ENCODE assay signal across 27 mouse cellular contexts in genomic region chr15:60898187-60898965, GRCm38 (mm10). TPM values are rescaled to one million over a fixed set of nuclear protein-coding genes. Genes with fewer than 3 reads are reported as not detected.
DNase-seq lines count a peak whose midpoint lies in the region; ATAC-seq and TF ChIP-seq lines count a peak whose summit lies in the region.
"Had no signal": no experiment of that assay in that cellular context is flagged by ENCODE, and none has a peak within 500 bp of the region (broad histone marks: within the 10 kb centered on the region; RNA-seq: fewer than 3 reads in every experiment).

No protein-coding gene starts in this region.

- H3K9ac ChIP-seq in forebrain, embryonic 14.5 days (ENCODE audit: low read length): no peak overlapping the region
- H3K9ac ChIP-seq in hindbrain, embryonic 12.5 days: no peak overlapping the region
- H3K9ac ChIP-seq in hindbrain, postnatal 0 days (replicated peaks; ENCODE audit: low read length): no peak overlapping the region
- H3K9ac ChIP-seq in midbrain, embryonic 15.5 days: no peak overlapping the region
- H3K9ac ChIP-seq in midbrain, embryonic 16.5 days (ENCODE audit: low read depth, low read length): no peak overlapping the region
- H3K9ac ChIP-seq in hindbrain, embryonic 15.5 days: no peak overlapping the region
- H3K9ac ChIP-seq: embryonic facial prominence, embryonic 12.5 days had no signal

- no peak overlapping the region for H3K4me2 ChIP-seq in forebrain, embryonic 14.5 days (ENCODE audit: low read length)
- H3K4me2 ChIP-seq in hindbrain, embryonic 12.5 days (replicated peaks): no peak overlapping the region
- H3K4me2 ChIP-seq in hindbrain, postnatal 0 days (ENCODE audit: low read depth, low read length): no peak overlapping the region
- H3K4me2 ChIP-seq in midbrain, embryonic 15.5 days: no peak overlapping the region
- no peak overlapping the region for H3K4me2 ChIP-seq in midbrain, embryonic 16.5 days (ENCODE audit: low read length)
- no peak overlapping the region for H3K4me2 ChIP-seq in hindbrain, embryonic 15.5 days
- H3K4me2 ChIP-seq: embryonic facial prominence, embryonic 12.5 days had no signal

- DNase-seq in forebrain, embryonic 14.5 days (ENCODE audit: low spot score): peak; percentile 37
- DNase-seq in forebrain, embryonic 10.5 days (ENCODE audit: extremely low spot score, low spot score): no peak
- DNase-seq in hindbrain, postnatal 0 days (ENCODE audit: low spot score): no peak
- DNase-seq in testis, postnatal 14 days (ENCODE audit: low spot score): no peak
- DNase-seq: adrenal gland, adult 8-10 months; adrenal gland, postnatal 36 days; B cell, adult 2 months; cerebellum, adult 11-12 months; cerebellum, adult 9-10 months; cerebellum, postnatal 25 days; gastrocnemius, postnatal 36 days; heart, adult 11 months; heart, postnatal 10 days; heart, postnatal 4 days had no signal

- no peaks in the 10 kb centered on the region for H3K27me3 ChIP-seq in forebrain, embryonic 14.5 days (replicated peaks; ENCODE audit: control insufficient read depth, insufficient read depth, low read length)
- H3K27me3 ChIP-seq in forebrain, embryonic 10.5 days (ENCODE audit: poor library complexity, severe bottlenecking): no peaks in the 10 kb centered on the region
- no peaks in the 10 kb centered on the region for H3K27me3 ChIP-seq in hindbrain, embryonic 12.5 days
- H3K27me3 ChIP-seq in hindbrain, postnatal 0 days (ENCODE audit: insufficient read depth, low read length): no peaks in the 10 kb centered on the region
- H3K27me3 ChIP-seq in midbrain, embryonic 15.5 days (replicated peaks): no peaks in the 10 kb centered on the region
- no peaks in the 10 kb centered on the region for H3K27me3 ChIP-seq in midbrain, embryonic 16.5 days (ENCODE audit: control insufficient read depth, insufficient read depth, low read depth, low read length)
- no peaks in the 10 kb centered on the region for H3K27me3 ChIP-seq in hindbrain, embryonic 15.5 days
- H3K27me3 ChIP-seq: embryonic facial prominence, embryonic 12.5 days had no signal

- H3K4me1 ChIP-seq in forebrain, embryonic 14.5 days (ENCODE audit: control insufficient read depth, insufficient read depth, low read length): no peaks in the 10 kb centered on the region
- H3K4me1 ChIP-seq in forebrain, embryonic 10.5 days: no peaks in the 10 kb centered on the region
- H3K4me1 ChIP-seq in hindbrain, embryonic 12.5 days: no peaks in the 10 kb centered on the region
- H3K4me1 ChIP-seq in hindbrain, postnatal 0 days (ENCODE audit: insufficient read depth, low read length): no peaks in the 10 kb centered on the region
- 0 out of 2 replicates have a peak, but pooled peaks cover 3% of the 10 kb centered on the region for H3K4me1 ChIP-seq in midbrain, embryonic 15.5 days
- no peaks in the 10 kb centered on the region for H3K4me1 ChIP-seq in midbrain, embryonic 16.5 days (ENCODE audit: control insufficient read depth, insufficient read depth, low read length)
- H3K4me1 ChIP-seq in hindbrain, embryonic 15.5 days (replicated peaks): 0 out of 2 replicates have a peak, but pooled peaks cover 5% of the 10 kb centered on the region
- H3K4me1 ChIP-seq: embryonic facial prominence, embryonic 12.5 days; heart, embryonic 10.5 days had no signal

- TF ChIP-seq CTCF in hindbrain, postnatal 0 days (IDR thresholded peaks at IDR 0.05; ENCODE audit: low read depth): no peak

- ATAC-seq in forebrain, embryonic 14.5 days: peak; percentile 40; the same call in 1 of the 2 replicates
- ATAC-seq in hindbrain, embryonic 12.5 days (ENCODE audit: low FRiP score): peak; percentile 60; the same call in 1 of the 2 replicates
- ATAC-seq in hindbrain, postnatal 0 days: no peak; the same call in 1 of the 2 replicates
- 0 out of 2 replicates have a peak, but pooled peaks have one; percentile 52 for ATAC-seq in midbrain, embryonic 15.5 days (replicated peaks)
- ATAC-seq in midbrain, embryonic 16.5 days: no peak
- peak; percentile 51; the same call in 1 of the 2 replicates for ATAC-seq in hindbrain, embryonic 15.5 days (ENCODE audit: low FRiP score, low read depth)
- ATAC-seq: CD4-positive, CD25-positive, alpha-beta regulatory T cell, adult 4 months; inflammation-experienced regulatory T-cells, adult 6 months; intestine, postnatal 0 days had no signal

- H3K27ac ChIP-seq in forebrain, embryonic 14.5 days (ENCODE audit: low read depth, low read length): no peak overlapping the region
- H3K27ac ChIP-seq in forebrain, embryonic 10.5 days: no peak overlapping the region
- H3K27ac ChIP-seq in hindbrain, embryonic 12.5 days: no peak overlapping the region
- no peak overlapping the region for H3K27ac ChIP-seq in hindbrain, postnatal 0 days
- no peak overlapping the region for H3K27ac ChIP-seq in midbrain, embryonic 15.5 days
- H3K27ac ChIP-seq in midbrain, embryonic 16.5 days (ENCODE audit: low read length): no peak overlapping the region
- no peak overlapping the region for H3K27ac ChIP-seq in hindbrain, embryonic 15.5 days (replicated peaks)
- H3K27ac ChIP-seq: embryonic facial prominence, embryonic 12.5 days; heart, embryonic 10.5 days had no signal

- WGBS in forebrain, embryonic 14.5 days: 48% methylated on average over 6 of the region's 6 CpGs
- 78% methylated on average over 6 of the region's 6 CpGs for WGBS in forebrain, embryonic 10.5 days
- WGBS in hindbrain, embryonic 12.5 days: 54% methylated on average over 6 of the region's 6 CpGs
- WGBS in hindbrain, postnatal 0 days: 45% methylated on average over 6 of the region's 6 CpGs
- WGBS in midbrain, embryonic 15.5 days: 44% methylated on average over 6 of the region's 6 CpGs
- 46% methylated on average over 6 of the region's 6 CpGs for WGBS in midbrain, embryonic 16.5 days
- WGBS in hindbrain, embryonic 15.5 days: 45% methylated on average over 6 of the region's 6 CpGs

- no peak overlapping the region for H3K4me3 ChIP-seq in forebrain, embryonic 14.5 days (ENCODE audit: low read depth, low read length)
- H3K4me3 ChIP-seq in forebrain, embryonic 10.5 days: no peak overlapping the region
- H3K4me3 ChIP-seq in hindbrain, embryonic 12.5 days: no peak overlapping the region
- no peak overlapping the region for H3K4me3 ChIP-seq in hindbrain, postnatal 0 days (ENCODE audit: low read length)
- H3K4me3 ChIP-seq in midbrain, embryonic 15.5 days: no peak overlapping the region
- no peak overlapping the region for H3K4me3 ChIP-seq in midbrain, embryonic 16.5 days (ENCODE audit: low read depth, low read length)
- H3K4me3 ChIP-seq in hindbrain, embryonic 15.5 days: no peak overlapping the region
- H3K4me3 ChIP-seq: embryonic facial prominence, embryonic 12.5 days; heart, embryonic 10.5 days had no signal

- H3K36me3 ChIP-seq in forebrain, embryonic 14.5 days (ENCODE audit: control insufficient read depth, insufficient read depth, low read length): no peaks in the 10 kb centered on the region
- H3K36me3 ChIP-seq in forebrain, embryonic 10.5 days (replicated peaks): no peaks in the 10 kb centered on the region
- H3K36me3 ChIP-seq in hindbrain, embryonic 12.5 days: no peaks in the 10 kb centered on the region
- H3K36me3 ChIP-seq in hindbrain, postnatal 0 days (ENCODE audit: insufficient read depth, low read length): no peaks in the 10 kb centered on the region
- no peaks in the 10 kb centered on the region for H3K36me3 ChIP-seq in midbrain, embryonic 15.5 days (replicated peaks)
- H3K36me3 ChIP-seq in midbrain, embryonic 16.5 days (ENCODE audit: control insufficient read depth, insufficient read depth, low read length): no peaks in the 10 kb centered on the region
- H3K36me3 ChIP-seq in hindbrain, embryonic 15.5 days: no peaks in the 10 kb centered on the region
- H3K36me3 ChIP-seq: embryonic facial prominence, embryonic 12.5 days; G1E; heart, embryonic 10.5 days had no signal

- H3K9me3 ChIP-seq in forebrain, embryonic 14.5 days (replicated peaks; ENCODE audit: control insufficient read depth, low read length): no peaks in the 10 kb centered on the region
- no peaks in the 10 kb centered on the region for H3K9me3 ChIP-seq in forebrain, embryonic 10.5 days
- no peaks in the 10 kb centered on the region for H3K9me3 ChIP-seq in hindbrain, embryonic 12.5 days (replicated peaks)
- H3K9me3 ChIP-seq in hindbrain, postnatal 0 days (ENCODE audit: low read length): no peaks in the 10 kb centered on the region
- no peaks in the 10 kb centered on the region for H3K9me3 ChIP-seq in midbrain, embryonic 15.5 days
- H3K9me3 ChIP-seq in midbrain, embryonic 16.5 days (replicated peaks; ENCODE audit: control insufficient read depth, low read length, poor library complexity, severe bottlenecking): no peaks in the 10 kb centered on the region
- no peaks in the 10 kb centered on the region for H3K9me3 ChIP-seq in hindbrain, embryonic 15.5 days
- H3K9me3 ChIP-seq: embryonic facial prominence, embryonic 12.5 days; G1E; heart, embryonic 10.5 days had no signal

RNA-seq across cellular contexts. Expression of gene A1bg, which starts 24.4 kb away (rescaled TPM):
- polyA plus RNA-seq in forebrain, embryonic 14.5 days (2014; fragmentation: Nextera tagmentation; extraction: Ambion mirVana): not detected in 2 replicates
- polyA plus RNA-seq in forebrain, embryonic 10.5 days (2016; fragmentation: Nextera tagmentation; extraction: Ambion mirVana): not detected in 2 replicates
- polyA plus RNA-seq in hindbrain, embryonic 12.5 days (2016; fragmentation: Nextera tagmentation; extraction: Ambion mirVana): 0.17 TPM in 1 of 2 replicates, not detected in the other
- not detected in 2 replicates for total RNA-seq in hindbrain, postnatal 0 days (2014; rRNA removed)
- polyA plus RNA-seq in hindbrain, postnatal 0 days (2015; fragmentation: Nextera tagmentation; extraction: Ambion mirVana): not detected in 2 replicates
- not detected in 2 replicates for polyA plus RNA-seq in midbrain, embryonic 15.5 days (2015; fragmentation: Nextera tagmentation; extraction: Ambion mirVana)
- polyA plus RNA-seq in midbrain, embryonic 16.5 days (2015; fragmentation: Nextera tagmentation; extraction: Ambion mirVana): not detected in 2 replicates
- not detected in 2 replicates for polyA plus RNA-seq in hindbrain, embryonic 15.5 days (2015; fragmentation: Nextera tagmentation; extraction: Ambion mirVana)
- total RNA-seq: adrenal gland, postnatal 36 days; G1E; gastrocnemius, adult 8-10 months; gastrocnemius, postnatal 36 days; heart, postnatal 10 days; heart, postnatal 4 days had no signal
- polyA plus RNA-seq: CD4-positive, CD25-positive, alpha-beta regulatory T cell, adult 4 months; cortical plate, adult 2 months; embryonic facial prominence, embryonic 12.5 days; G1E; heart, embryonic 10.5 days; heart, embryonic 14.5 days; inflammation-experienced regulatory T-cells, adult 6 months; intestine, postnatal 0 days had no signal

RNA-seq across cellular contexts. Expression of gene Fam84b, which starts 44.8 kb away (rescaled TPM):
- 11.8 and 14.4 TPM in 2 replicates for polyA plus RNA-seq in forebrain, embryonic 14.5 days (2014; fragmentation: Nextera tagmentation; extraction: Ambion mirVana)
- polyA plus RNA-seq in forebrain, embryonic 10.5 days (2016; fragmentation: Nextera tagmentation; extraction: Ambion mirVana): 23.5 TPM in 2 replicates
- 15.0 and 15.9 TPM in 2 replicates for polyA plus RNA-seq in hindbrain, embryonic 12.5 days (2016; fragmentation: Nextera tagmentation; extraction: Ambion mirVana)
- total RNA-seq in hindbrain, postnatal 0 days (2014; rRNA removed): 15.9 and 18.1 TPM in 2 replicates
- polyA plus RNA-seq in hindbrain, postnatal 0 days (2015; fragmentation: Nextera tagmentation; extraction: Ambion mirVana): 5.6 and 6.5 TPM in 2 replicates
- 7.5 and 9.5 TPM in 2 replicates for polyA plus RNA-seq in midbrain, embryonic 15.5 days (2015; fragmentation: Nextera tagmentation; extraction: Ambion mirVana)
- polyA plus RNA-seq in midbrain, embryonic 16.5 days (2015; fragmentation: Nextera tagmentation; extraction: Ambion mirVana): 9.7 and 10.8 TPM in 2 replicates
- 8.8 and 12.2 TPM in 2 replicates for polyA plus RNA-seq in hindbrain, embryonic 15.5 days (2015; fragmentation: Nextera tagmentation; extraction: Ambion mirVana)
- polyA plus RNA-seq: G1E had no signal

Comparison
In these comparisons a context has a peak if more than half of its experiments do, and no peak if none do; other contexts are left out.
1. ATAC-seq: peak in forebrain, embryonic 14.5 days (single experiment), hindbrain, embryonic 12.5 days (single experiment), midbrain, embryonic 15.5 days (single experiment) and hindbrain, embryonic 15.5 days (single experiment); none in hindbrain, postnatal 0 days (single experiment) and midbrain, embryonic 16.5 days (single experiment).